Mouse (Mus musculus) lung, embryonic 15.5 days (tissue): ENCODE measurements around the gene Vars. TPM values are rescaled to one million over a fixed set of nuclear protein-coding genes. Genes with fewer than 3 reads are reported as not detected.
A peak's percentile ranks its signal among the peaks of the same experiment; 100 is the strongest.
"Not testable (repeated sequence)": the region's sequence is repeated elsewhere in the genome, so short reads cannot be mapped to it uniquely, and the experiment has no call there.

ENCODE experiments used
- ATAC-seq: fragments of 200-750 bp; cut with Nextera tagmentation; 2 replicates; pipeline ENCODE4 v1.8.0; 2017; ENCODE audit warnings: moderate number of reproducible peaks, borderline replicate concordance; ENCODE audit not compliant: low FRiP score, low TSS enrichment; ENCODE audit errors: extremely low read depth
- H3K27ac ChIP-seq: fragments of 300-500 bp; sonication (generic); 2 replicates; pipeline ENCODE4 v1.5.1; 2015; ENCODE audit warnings: moderate library complexity, mild to moderate bottlenecking, inconsistent platforms
- H3K27me3 ChIP-seq: fragments of 300-500 bp; sonication (generic); 2 replicates; pipeline ENCODE4 v1.6.1; 2015; ENCODE audit warnings: inconsistent platforms
- H3K36me3 ChIP-seq: fragments of 300-500 bp; sonication (generic); 2 replicates; pipeline ENCODE4 v1.6.1; 2015; ENCODE audit warnings: inconsistent platforms
- H3K4me1 ChIP-seq: fragments of 300-500 bp; sonication (generic); 2 replicates; pipeline ENCODE4 v1.6.1; 2015; ENCODE audit warnings: inconsistent platforms
- H3K4me2 ChIP-seq: fragments of 300-500 bp; sonication (generic); 2 replicates; pipeline ENCODE4 v1.6.1; 2015; ENCODE audit warnings: inconsistent platforms, mild to moderate bottlenecking, moderate library complexity
- H3K4me3 ChIP-seq: fragments of 300-500 bp; sonication (generic); 2 replicates; pipeline ENCODE4 v1.5.1; 2015; ENCODE audit warnings: mild to moderate bottlenecking, inconsistent platforms
- H3K9ac ChIP-seq: fragments of 300-500 bp; sonication (generic); 2 replicates; pipeline ENCODE4 v1.6.1; 2015; ENCODE audit warnings: inconsistent platforms
- H3K9me3 ChIP-seq: fragments of 300-500 bp; sonication (generic); 2 replicates; pipeline ENCODE4 v1.6.1; 2016; ENCODE audit warnings: inconsistent platforms
- WGBS: fragments of 180-500 bp; shearing (Covaris S2); methylation state at CpG from one replicate; pipeline ENCODE4 v1.1.7; 2015; 5-methylcytosine and 5-hydroxymethylcytosine counted together
- polyA plus RNA-seq: library from polyadenylated mRNA; unstranded; fragments of >200 nt; fragmentation: Nextera tagmentation; extraction: Ambion mirVana; gene quantifications from 2 replicates; pipeline ENCODE4 v1.2.1, GENCODE M21; 2015

The Vars gene
- polyA plus RNA-seq, result 128 and 129 TPM in 2 replicates

DNA sequence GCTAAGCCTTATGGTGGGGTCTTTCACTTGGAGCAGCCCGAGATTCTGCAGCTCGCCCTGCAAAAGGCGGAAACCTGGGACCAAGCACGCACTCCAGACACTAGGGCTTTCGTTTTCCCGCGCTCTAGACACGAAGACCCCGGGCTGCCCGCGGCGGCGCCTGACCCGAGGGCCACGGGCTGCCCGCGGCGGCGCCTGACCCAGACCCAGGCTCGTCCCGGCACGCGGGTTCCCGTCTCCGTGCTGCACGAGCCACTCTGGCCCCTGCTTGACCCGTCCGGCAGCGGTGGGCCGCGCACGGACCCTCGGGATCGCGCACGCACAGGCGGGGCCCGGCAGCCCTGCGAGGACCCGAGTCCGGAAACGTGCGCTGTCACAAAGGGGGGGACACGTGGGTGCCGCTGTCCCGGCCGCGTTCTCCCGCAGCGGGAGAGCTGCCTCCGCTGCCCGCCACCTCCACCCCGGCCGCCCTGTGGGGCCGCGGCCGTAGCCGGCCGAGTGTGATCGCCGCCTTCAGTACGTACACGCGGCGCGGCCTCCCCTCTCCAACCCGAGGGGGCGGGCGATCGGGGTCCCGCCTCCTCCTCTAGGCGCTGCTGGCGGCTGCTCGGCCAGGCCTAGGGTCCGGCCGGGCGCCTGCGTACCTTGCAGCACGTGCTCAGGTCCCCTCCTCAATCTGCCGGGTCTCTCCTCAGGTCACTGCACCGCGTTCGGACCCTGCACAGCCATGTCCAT, at the start of gene Vars:
Vars (plus strand) TSS at position 271 of the 735 bp plus-strand sequence.
- Histone ChIP-seq H3K9ac (peak within 1 kb of the TSS; percentile 77), H3K4me2 (peak within 1 kb of the TSS; percentile 85), H3K9me3 (no peaks in the 10 kb centered on the region), H3K27me3 (no peaks in the 10 kb centered on the region), H3K4me3 (peak within 1 kb of the TSS; percentile 62), H3K27ac (peak within 1 kb of the TSS; percentile 96), H3K4me1 (peaks cover 50% of the 10 kb centered on the region), H3K36me3 (peaks cover 48% of the 10 kb centered on the region)
- WGBS, result under 1% methylated on average over 83 of the region's 83 CpGs
- peak; percentile 92 for ATAC-seq

DNA sequence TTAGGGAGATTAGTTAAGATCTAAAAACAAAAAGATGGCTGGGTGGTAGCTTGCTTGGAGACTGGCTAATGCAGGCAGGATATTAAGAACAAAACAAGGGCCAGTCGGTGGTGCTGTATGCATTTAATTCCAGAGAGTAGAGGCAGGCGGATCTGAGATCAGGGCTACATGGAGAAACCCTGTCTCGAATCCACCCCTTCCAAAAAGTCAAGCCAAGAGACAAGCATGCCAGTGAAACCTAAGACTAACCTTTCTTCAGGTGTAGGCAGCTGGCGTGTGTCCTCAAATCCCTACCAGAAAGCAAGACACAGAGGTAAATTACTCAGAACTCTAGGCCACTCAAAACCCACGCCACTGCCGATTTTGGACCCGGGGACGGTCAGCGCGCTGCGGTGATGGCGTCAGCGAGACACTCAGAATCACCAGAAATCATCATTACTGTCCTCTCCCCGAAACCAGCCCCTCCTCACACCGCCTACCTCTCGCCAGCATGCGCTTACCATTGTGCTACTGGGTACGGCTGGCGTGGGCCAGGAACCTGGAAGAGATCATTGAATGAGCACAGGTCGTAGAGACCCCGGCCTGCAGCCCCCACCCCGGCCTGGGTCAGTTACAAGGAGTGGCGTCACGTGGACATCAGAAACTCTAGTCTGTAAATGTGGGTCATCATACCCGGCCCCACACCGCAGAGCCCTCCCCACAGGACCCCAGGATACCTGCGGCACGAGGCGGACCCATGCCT, 49.0 kb upstream of the Vars start:
- no peak; the same call in 1 of the 2 replicates for ATAC-seq
- H3K4me2 ChIP-seq, result peak overlapping the region; percentile 79
- peak overlapping the region; percentile 86 for H3K4me3 ChIP-seq
- WGBS, result under 1% methylated on average over 29 of the region's 29 CpGs
- H3K36me3 ChIP-seq, result peaks cover 18% of the 10 kb centered on the region
- peaks cover 7% of the 10 kb centered on the region for H3K27me3 ChIP-seq
- H3K9me3 ChIP-seq, result no peaks in the 10 kb centered on the region
- H3K4me1 ChIP-seq, result peaks cover 13% of the 10 kb centered on the region
- H3K27ac ChIP-seq, result peak overlapping the region; percentile 90
- peak overlapping the region; percentile 98 for H3K9ac ChIP-seq

DNA sequence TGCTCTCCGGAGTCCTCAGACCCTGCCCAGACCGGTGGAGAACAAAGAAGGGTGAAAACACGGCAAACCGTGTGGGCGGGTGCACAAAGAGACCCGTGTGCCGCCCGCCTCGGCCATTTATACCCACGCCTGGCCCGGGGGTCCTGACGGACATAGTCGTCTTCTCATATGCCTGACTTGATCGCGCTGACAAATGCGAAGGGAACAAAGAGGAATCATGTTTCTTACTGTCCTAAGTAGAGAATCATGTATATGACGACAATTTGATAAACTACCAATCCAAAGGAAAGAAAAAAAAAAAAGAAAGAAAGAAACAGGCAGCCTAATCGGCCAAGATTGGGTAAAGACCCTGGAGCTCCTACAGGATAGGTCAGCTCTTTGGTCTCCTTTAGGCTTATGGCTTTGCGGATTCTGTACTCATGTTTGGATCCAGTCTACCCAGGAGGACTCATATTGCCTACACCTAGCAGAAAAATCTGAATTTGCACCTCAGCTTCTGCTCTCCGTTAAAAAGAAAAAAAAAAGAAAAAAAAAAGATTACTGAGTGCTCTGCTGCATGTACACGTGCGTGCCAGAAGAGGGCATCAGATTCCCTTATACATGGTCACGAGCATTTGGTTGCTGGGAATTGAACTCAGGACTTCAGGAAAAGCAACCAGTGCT, 48.3 kb upstream of the Vars start:
- peaks cover 18% of the 10 kb centered on the region for H3K36me3 ChIP-seq
- peak overlapping the region; percentile 90 for H3K27ac ChIP-seq
- under 1% methylated on average over 23 of the region's 23 CpGs for WGBS
- H3K27me3 ChIP-seq, result peaks cover 10% of the 10 kb centered on the region
- H3K9me3 ChIP-seq, result no peaks in the 10 kb centered on the region
- peak overlapping the region; percentile 86 for H3K4me3 ChIP-seq
- H3K9ac ChIP-seq, result peak overlapping the region; percentile 98
- peak; percentile 86 for ATAC-seq
- H3K4me1 ChIP-seq, result peaks cover 13% of the 10 kb centered on the region
- peak overlapping the region; percentile 79 for H3K4me2 ChIP-seq

DNA sequence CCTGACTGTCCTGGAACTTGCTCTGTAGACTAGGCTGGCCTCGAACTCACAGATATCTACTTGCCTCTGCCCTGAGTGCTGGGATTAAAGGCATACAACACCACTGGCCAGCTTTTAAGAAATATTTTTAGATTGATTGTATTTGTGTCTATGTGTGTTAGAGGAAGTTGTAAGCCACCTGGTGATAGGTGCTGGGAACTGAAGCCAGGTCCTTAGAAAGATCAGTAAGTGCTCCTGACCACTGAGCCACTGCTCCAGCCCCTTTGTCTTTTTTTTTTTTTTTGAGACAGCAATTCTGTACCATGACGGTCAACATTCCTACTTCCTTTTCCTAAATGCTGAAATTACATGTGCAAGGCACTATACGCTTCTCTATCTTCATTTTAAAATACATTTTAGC, 47.5 kb upstream of the Vars start:
- peaks cover 10% of the 10 kb centered on the region for H3K27me3 ChIP-seq
- peaks cover 13% of the 10 kb centered on the region for H3K4me1 ChIP-seq
- no peak overlapping the region; the same call in 1 of the 2 replicates for H3K4me3 ChIP-seq
- ATAC-seq, result no peak; the same call in 1 of the 2 replicates
- peak overlapping the region; percentile 79 for H3K4me2 ChIP-seq
- peaks cover 18% of the 10 kb centered on the region for H3K36me3 ChIP-seq
- WGBS, result 82% methylated on average over 3 of the region's 3 CpGs
- H3K9me3 ChIP-seq, result no peaks in the 10 kb centered on the region
- H3K9ac ChIP-seq, result no peak overlapping the region
- H3K27ac ChIP-seq, result no peak overlapping the region

DNA sequence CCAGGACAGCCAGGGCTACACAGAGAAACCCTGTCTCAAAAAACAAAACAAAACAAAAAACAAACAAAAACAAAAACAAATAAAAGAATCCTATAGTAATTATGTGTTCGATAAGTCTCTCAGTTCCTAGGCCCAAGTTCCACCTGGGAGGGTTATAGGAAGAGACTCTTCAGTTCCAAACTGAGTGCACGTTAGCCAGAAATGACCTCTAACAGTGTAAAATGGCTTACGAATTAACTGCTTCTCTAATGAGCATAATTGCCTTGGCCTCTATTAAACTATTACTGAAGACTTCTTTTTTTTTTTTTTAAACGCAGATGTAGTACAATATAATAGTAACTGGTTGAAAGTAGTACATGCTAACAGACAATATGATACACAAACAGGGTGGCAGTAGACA, 46.9 kb upstream of the Vars start:
- Histone ChIP-seq H3K4me2 (no peak overlapping the region), H3K9me3 (no peaks in the 10 kb centered on the region), H3K36me3 (peaks cover 18% of the 10 kb centered on the region), H3K9ac (no peak overlapping the region), H3K4me1 (peaks cover 13% of the 10 kb centered on the region), H3K27ac (no peak overlapping the region), H3K27me3 (peaks cover 10% of the 10 kb centered on the region), H3K4me3 (no peak overlapping the region)
- WGBS, result 89% methylated on average over 4 of the region's 4 CpGs
- no peak for ATAC-seq

DNA sequence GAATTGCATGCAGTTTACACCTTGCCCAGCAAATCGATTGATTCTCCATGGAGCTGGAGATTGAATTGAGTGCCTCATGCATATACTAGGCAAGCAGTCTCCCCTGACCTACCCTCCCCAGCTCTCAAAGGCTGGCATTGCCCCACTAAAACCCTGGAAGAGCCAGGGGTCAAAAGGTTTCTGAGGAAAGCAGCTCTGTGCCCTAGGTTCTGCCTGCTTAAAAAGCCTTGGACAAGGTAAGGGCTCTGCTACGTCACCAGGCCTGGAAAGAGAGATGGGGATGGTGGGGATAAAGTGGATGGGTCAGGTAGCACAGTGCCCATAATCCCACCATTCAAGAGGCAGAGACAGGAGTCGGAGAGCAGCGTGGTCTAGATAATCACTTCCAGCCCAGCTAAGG, 46.0 kb upstream of the Vars start:
- Histone ChIP-seq H3K9me3 (no peaks in the 10 kb centered on the region), H3K4me1 (peaks cover 11% of the 10 kb centered on the region), H3K36me3 (peaks cover 13% of the 10 kb centered on the region), H3K27ac (no peak overlapping the region), H3K4me3 (no peak overlapping the region), H3K9ac (no peak overlapping the region), H3K4me2 (no peak overlapping the region), H3K27me3 (peaks cover 10% of the 10 kb centered on the region)
- no peak for ATAC-seq
- 86% methylated on average over 4 of the region's 4 CpGs for whole genome bisulfite sequencing

DNA sequence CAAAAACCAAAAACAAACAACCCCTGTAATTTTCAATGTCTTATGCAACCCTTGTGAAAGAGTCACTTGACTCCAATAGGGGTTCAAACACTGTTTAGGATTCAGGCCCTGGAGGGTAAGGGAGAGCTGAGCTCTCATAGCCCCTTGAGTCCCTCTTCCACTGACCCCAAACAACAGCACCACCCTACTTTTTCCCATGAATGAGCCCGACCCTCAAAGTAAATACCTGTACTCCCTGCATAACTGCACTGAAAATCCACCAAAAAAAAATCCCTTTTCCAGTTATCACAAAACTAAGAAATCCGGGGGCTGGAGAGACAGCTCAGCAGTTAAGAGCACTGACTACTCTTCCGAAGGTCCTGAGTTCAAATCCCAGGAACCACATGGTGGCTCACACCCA, 44.9 kb upstream of the Vars start:
- Histone ChIP-seq H3K4me3 (no peak overlapping the region), H3K27me3 (peaks cover 10% of the 10 kb centered on the region), H3K9me3 (no peaks in the 10 kb centered on the region), H3K4me2 (no peak overlapping the region), H3K27ac (no peak overlapping the region), H3K36me3 (peaks cover 3% of the 10 kb centered on the region), H3K9ac (no peak overlapping the region), H3K4me1 (peaks cover 13% of the 10 kb centered on the region)
- 68% methylated on average over 3 of the region's 3 CpGs for WGBS
- no peak for ATAC-seq

DNA sequence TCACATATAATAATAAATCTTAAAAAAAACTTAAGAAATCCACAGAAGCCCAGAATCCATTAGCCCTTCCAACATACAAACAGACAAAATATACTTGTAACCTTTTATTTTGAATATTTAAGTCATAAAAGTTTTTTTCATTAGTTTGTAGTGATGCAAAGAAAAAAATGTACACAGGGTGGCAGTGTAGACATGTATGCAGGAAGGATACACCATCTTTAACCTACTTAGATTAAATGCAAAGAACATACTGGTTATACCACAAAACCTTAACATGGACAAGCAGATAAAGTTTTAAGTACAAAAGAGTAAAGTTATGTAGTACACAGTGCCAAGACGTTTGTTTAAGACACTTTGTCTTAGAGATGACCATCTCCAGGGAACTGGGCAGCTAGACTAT, 44.4 kb upstream of the Vars start:
- Histone ChIP-seq H3K4me3 (no peak overlapping the region), H3K4me2 (no peak overlapping the region), H3K27ac (no peak overlapping the region), H3K27me3 (peaks cover 10% of the 10 kb centered on the region), H3K9me3 (no peaks in the 10 kb centered on the region), H3K4me1 (peaks cover 11% of the 10 kb centered on the region), H3K36me3 (no peaks in the 10 kb centered on the region), H3K9ac (no peak overlapping the region)
- 27% methylated on average over 1 of the region's 1 CpGs for WGBS
- ATAC-seq, result no peak

DNA sequence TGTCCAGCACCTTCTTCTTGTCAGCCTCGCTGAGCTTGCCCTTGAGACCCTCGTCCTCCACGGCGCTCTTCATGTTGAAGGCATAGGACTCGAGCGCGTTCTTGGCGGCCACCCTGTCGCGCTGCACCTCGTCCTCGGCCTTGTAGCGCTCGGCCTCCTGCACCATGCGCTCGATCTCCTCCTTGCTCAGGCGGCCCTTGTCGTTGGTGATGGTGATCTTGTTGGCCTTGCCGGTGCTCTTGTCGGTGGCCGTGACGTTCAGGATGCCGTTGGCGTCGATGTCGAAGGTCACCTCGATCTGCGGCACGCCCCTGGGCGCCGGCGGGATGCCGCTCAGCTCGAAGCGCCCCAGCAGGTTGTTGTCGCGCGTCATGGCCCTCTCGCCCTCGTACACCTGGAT, 43.5 kb upstream of the Vars start:
- not testable (repeated sequence) for H3K9me3 ChIP-seq, H3K9ac ChIP-seq, H3K27me3 ChIP-seq, H3K4me3 ChIP-seq, ATAC-seq, H3K27ac ChIP-seq, H3K36me3 ChIP-seq
- peaks cover 11% of the 10 kb centered on the region for H3K4me1 ChIP-seq
- 10% methylated on average over 33 of the region's 40 CpGs for WGBS
- peak overlapping the region; percentile 13; the same call in 1 of the 2 replicates for H3K4me2 ChIP-seq

DNA sequence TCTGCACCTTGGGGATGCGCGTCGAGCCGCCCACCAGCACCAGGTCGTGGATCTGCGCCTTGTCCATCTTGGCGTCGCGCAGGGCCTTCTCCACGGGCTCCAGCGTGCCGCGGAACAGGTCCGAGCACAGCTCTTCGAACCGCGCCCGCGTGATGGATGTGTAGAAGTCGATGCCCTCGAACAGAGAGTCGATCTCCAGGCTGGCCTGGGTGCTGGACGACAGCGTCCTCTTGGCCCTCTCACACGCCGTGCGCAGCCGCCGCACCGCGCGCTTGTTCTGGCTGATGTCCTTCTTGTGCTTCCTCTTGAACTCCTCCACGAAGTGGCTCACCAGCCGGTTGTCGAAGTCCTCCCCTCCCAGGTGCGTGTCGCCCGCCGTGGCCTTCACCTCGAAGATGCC, 42.8 kb upstream of the Vars start:
- H3K4me1 ChIP-seq, result peaks cover 11% of the 10 kb centered on the region
- H3K4me2 ChIP-seq, H3K27ac ChIP-seq, H3K9me3 ChIP-seq, H3K36me3 ChIP-seq, H3K9ac ChIP-seq, ATAC-seq, H3K27me3 ChIP-seq, H3K4me3 ChIP-seq: not testable (repeated sequence)
- WGBS, result 22% methylated on average over 29 of the region's 40 CpGs

DNA sequence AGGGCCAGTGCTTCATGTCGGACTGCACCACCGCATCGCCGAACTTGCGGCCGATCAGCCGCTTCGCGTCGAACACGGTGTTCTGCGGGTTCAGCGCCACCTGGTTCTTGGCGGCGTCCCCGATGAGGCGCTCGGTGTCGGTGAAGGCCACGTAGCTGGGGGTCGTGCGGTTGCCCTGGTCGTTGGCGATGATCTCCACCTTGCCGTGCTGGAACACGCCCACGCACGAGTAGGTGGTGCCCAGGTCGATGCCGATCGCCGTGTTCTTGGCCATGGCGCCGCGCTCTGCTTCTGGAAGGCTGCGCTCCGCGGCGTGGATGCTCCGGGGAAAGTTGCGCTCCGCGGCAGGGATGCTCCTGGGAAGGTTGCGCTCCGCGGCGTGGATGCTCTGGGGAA, 42.1 kb upstream of the Vars start:
- peak overlapping the region; percentile 58 for H3K4me3 ChIP-seq
- peaks cover 11% of the 10 kb centered on the region for H3K4me1 ChIP-seq
- not testable (repeated sequence) for H3K27me3 ChIP-seq, H3K9me3 ChIP-seq, H3K9ac ChIP-seq, H3K36me3 ChIP-seq, H3K27ac ChIP-seq
- ATAC-seq, result peak; percentile 8; the same call in 1 of the 2 replicates
- WGBS, result under 1% methylated on average over 25 of the region's 47 CpGs
- peak overlapping the region; percentile 74 for H3K4me2 ChIP-seq
